Mouse (Mus musculus) lung, postnatal 0 days (tissue): Measurements from ENCODE around the gene Fanci.

Source experiments
- CTCF ChIP-seq: IDR thresholded peaks from 2 replicates; pipeline ENCODE4 v1.5.1; 2016; ENCODE audit warnings: antibody characterized with exemption, mild to moderate bottlenecking
- EP300 ChIP-seq: IDR thresholded peaks from 2 replicates; pipeline ENCODE4 v1.6.1; 2016; ENCODE audit warnings: antibody characterized with exemption, mild to moderate bottlenecking, control low read depth

- TF ChIP-seq CTCF = no peak
- TF ChIP-seq EP300 = no peak
Observed at GRCm38 (mm10) chr7:79486528-79486927, 94.8 kb downstream of the Fanci start.
